Mouse (Mus musculus): ENCODE measurements around the gene Rxra.

Gene Rxra

GRCm38 (mm10) chr2:27676106-27676477, at the start of gene Rxra:
TSS of gene Rxra (plus strand) at chr2:27676440.
- DNase-seq = peak; percentile 20

- no peak for DNase-seq
Observed at GRCm38 (mm10) chr2:27626604-27627003, 49.6 kb upstream of the Rxra start.

DNA sequence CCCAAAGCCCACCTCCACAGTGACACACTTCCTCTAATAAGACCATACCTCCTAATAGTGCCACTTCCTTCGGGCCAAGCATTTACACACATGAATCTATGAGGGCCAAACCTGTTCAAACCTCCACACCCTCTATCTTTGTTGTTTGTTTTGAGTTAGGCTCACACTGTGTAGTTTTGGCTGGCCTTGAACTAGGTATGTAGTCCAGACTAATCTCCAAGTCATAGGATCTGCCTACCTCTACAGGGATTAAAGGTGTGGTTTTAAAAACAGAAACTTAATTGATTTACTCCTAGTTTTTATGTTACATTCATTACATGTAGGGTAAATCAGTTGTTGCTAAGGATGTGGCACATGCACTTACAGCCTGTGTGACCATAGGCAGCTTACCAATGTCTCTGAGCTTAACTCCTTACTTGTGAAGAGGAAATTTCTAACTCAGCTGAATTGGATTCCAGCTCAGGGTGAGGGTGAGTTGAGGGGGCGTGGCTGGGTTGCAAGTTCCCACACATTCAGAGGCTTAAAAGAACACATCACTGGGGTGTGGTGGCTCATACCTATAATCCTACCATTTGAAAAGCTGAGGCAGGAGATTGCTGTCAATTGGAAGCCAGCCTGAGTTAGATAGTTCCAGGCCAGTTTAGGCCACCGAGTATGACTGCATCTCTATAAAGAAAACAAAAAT, 45.5 kb upstream of the Rxra start:
- DNase-seq = no peak

- DNase-seq = no peak
Observed at GRCm38 (mm10) chr2:27633471-27633870, 42.8 kb upstream of the Rxra start.

DNA sequence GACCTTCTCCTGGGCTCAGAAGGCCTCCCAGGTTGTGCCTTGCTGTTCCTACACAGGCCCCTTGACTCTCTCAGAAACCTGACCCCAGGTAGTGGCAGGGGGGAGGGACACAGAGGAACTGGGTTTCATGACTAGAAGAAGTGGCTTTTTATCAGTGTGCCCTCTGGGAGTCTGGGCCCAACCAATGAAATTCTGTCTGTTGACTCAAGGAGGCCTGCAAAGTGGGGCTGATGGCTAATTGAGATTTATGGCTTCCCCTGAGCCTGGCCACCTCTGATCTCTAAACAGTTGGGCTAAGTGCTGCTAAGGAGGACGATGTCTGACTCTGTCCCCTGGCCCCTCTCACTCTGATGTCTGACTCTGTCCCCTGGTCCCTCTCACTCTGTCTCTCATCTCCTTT, 42.2 kb upstream of the Rxra start:
- no peak for DNase-seq

GRCm38 (mm10) chr2:27635147-27635738, 41.0 kb upstream of the Rxra start:
- DNase-seq = no peak

GRCm38 (mm10) chr2:27636796-27637195, 39.4 kb upstream of the Rxra start:
- no peak for DNase-seq

DNA sequence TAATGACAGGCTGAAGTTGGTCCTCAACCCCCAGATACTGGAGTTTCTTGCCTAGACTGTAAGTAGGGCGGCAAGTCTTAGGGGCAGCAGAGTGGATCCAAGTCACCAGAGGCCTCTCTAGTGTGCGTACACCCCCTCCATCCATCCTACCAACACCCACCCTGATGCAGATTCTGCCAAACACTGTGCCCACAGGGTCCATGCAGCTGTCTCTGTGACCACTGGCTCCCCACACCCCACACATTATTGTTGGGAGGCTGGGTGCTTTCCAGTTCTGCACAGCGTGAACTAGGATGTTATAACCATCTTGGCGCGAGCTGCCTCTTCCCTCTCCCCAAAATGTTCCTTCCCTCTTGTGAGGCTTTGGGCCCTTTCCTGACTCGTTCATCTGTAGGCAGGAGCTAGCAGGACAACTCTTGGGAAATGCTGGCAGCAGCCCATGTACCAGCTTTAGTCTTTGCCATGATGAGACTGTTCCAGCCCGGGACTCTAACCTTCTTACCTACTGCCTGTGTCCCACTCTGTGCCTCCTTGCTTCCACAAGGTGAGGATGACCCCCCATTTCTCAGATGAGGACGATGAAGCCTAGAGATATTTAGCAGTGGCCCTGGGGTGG, 38.9 kb upstream of the Rxra start:
- no peak for DNase-seq

DNA sequence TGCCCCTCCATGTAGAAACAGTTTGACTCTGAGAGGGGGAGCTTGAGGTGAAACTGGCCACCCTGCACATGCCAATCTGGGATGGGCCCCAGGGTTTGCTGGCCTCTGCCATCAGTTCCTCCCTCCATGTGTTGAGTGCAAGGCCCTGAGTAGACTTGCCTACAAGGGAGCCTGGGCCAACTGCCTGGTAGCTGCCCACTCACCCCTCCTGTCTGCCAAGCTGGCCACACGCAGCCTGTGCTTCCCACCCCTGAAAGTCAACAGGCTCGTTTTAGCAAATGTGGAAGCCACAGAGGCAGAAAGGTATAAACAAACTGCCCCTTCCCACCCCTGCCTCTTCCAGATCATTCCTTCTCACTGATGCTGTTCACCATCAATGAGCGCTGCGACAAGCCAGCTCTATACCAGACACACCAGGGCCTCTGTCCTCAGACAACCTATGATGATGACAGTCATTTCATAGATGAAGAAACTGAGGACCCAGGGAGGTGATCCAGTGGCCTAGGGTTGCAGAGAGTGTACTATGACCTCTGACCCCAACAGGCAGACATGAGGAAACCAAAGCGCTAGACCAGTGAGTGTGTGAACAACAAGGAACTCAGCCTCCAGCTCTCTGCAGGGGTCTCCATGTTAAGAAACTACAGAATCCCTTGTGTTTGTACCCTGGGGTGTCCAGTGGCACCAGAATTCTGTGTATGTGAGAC, 36.5 kb upstream of the Rxra start:
- DNase-seq = no peak

GRCm38 (mm10) chr2:27640900-27641479, 35.2 kb upstream of the Rxra start:
- no peak for DNase-seq

DNA sequence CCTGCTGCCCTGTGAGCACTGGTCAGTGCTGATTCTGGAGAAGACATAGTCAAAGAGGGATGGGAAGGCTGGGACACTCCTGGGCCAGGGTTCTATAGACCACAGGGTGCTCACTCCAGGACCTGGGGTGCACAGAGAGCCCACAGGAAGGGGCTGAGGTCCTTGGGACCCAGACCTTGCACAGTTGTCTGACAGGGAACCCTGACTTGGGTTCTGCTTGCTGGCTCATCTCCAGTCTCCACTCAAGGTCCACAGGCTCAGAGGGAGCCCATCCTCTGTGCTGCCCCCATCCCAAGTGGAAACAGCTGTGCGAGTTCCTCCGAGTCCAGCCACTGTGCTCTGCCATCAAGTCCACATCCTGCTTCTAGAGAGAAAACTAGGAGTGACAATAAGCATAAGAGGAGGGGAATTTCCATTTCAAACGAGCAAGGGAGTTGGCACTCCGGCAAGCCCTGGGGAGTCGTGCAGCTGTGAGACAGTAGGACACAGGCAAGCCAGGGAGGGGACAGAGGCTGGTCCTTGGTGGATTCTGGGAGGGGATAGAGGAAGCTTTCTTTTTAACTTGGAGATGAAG, 31.6 kb upstream of the Rxra start:
- no peak for DNase-seq

DNA sequence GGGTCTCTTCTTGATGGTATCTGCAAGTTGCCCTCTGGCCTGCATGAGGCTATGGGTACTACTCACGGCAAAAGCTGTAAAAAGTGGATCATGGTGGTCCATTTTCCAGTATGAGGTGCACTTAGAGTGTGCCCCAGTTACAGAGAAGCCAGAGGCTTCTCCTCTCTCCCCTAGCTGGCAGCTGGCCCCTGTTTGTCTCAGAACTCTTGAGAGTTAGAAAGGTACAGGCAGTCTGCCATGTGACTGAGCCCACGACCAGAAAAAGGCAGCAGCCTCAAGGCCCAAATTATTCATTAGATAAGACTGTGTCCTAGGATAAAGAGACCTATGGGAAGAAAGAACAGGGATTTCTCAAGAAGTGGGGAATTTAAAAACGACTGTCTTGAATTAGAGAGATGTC, 30.8 kb upstream of the Rxra start:
- no peak for DNase-seq

GRCm38 (mm10) chr2:27649862-27650661, 26.2 kb upstream of the Rxra start:
- no peak for DNase-seq

GRCm38 (mm10) chr2:27650991-27651390, 25.2 kb upstream of the Rxra start:
- no peak for DNase-seq

DNA sequence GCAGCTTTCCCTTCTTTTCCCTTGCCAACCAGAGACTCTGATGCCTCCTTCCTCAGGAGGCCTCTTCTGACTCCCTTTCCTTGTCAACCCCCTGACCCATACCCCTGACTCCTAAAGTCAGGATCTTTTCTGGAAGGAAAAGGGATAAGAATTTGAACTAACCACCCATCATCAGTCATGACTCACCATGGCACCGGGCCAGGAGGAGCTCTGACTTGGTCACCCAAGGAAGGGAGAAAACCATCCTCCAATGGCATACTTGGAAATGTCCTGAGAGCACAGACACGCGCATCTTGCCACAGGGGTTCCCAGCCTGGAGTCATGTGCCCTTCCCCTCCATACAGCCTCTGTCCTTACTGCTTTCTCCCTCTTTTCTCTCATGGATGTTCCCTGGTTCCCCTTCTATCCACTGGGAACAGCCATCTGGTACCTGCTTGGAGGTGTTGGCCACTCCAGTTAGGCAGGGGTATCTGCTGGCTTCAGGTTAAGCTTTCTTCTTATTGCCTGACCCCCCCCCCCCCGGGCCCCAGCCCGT, 22.7 kb upstream of the Rxra start:
- DNase-seq = no peak

- DNase-seq = no peak
Observed at GRCm38 (mm10) chr2:27654321-27655232, 21.7 kb upstream of the Rxra start.

- DNase-seq = no peak
Observed at GRCm38 (mm10) chr2:27656576-27656975, 19.7 kb upstream of the Rxra start.

DNA sequence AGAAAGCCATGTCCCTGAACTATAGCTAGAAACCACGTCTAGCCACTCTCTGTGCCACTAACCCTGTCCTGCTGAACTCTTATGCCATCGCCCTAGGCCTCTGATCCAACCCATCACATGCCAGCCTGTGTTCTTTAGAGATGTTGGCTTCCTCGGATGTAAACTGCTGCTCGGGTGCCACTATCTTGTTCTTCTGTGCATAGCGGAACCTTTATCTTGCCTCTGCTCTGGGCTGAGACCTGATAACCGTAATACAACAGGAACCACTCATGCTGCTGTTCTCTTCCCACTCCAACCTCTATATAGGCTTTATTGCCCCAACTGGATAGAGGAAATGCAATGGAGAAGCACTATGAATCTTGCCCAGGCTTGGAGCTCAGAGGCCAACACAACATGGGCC, 11.0 kb upstream of the Rxra start:
- DNase-seq = no peak

GRCm38 (mm10) chr2:27666719-27667118, 9.5 kb upstream of the Rxra start:
- no peak for DNase-seq

- DNase-seq = no peak
Observed at GRCm38 (mm10) chr2:27667677-27668076, 8.6 kb upstream of the Rxra start.

DNA sequence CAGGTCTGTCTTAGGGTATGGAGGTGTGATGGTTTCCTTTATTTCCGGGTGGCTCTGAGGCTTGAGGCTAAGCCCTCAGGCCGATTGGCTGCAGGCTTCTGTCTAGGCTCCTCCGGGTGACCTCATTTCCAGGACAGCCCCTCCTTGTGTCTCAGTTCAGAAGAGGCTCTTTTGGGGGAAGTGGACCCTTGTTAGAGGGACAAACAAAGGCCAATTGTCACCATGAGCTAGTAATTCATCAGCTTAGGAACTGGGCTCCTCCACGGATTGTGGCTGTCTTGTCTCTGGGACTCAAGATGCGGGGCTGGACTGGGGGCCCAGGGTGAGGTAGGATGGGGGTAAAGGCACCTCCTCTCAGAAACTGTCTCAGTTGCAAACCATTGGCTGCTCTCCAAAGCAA, 5.5 kb upstream of the Rxra start:
- DNase-seq = no peak

All from cerebellum, adult 11 months (tissue).